Mouse (Mus musculus) ZHBTc4 (cell line): ENCODE data around the gene Trem3.
A peak's percentile ranks its signal among the peaks of the same experiment; 100 is the strongest.

Experiments
- DNase-seq: peaks from one replicate; pipeline ENCODE4 v3.0.0-alpha.2; 2011; ENCODE audit warnings: low read depth, low spot score

The Trem3 gene

GRCm38 (mm10) chr17:48247221-48247928 lies at the start of gene Trem3:
Trem3 (plus strand) TSS chr17:48247777.
- DNase-seq: no peak

DNA sequence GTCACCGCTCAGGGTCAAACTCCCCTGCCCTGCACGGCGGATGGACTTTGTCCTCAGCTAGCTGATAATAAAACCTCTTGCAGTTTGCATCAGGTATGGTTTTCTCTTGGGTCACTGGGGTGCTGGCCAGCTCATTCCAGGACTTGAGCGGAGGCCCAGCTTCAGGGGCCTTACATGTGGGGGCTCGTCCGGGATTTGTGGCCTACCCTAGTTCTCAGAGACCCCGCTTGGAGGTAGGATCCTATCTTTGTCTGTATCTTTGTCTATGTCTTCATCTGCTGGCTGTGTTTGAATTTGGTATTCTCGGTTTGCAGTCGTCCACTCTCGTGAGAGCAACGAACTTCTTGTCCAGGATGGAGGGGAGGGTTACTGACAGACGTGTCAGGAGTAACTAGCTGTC lies 44.5 kb upstream of the Trem3 start:
- DNase-seq: no peak

DNA sequence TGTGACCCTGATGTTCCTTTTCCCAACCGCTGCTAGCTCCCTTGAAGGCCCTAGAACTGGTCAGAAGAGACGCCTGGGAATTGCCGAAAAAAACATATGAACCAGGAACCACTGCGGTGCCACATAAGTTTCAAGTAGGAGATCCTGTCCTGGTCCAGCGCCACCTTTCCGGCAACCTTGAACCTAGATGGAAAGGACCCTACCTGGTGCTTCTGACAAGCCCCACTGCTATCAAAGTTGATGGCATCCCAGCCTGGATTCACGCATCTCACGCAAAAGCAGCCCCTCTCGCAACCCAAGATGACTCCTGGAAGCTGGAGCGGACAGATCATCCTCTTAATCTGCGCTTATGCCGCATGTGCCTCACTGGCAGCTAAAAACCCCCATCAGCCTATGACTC lies 35.0 kb upstream of the Trem3 start:
- no peak for DNase-seq

GRCm38 (mm10) chr17:48213511-48213910 lies 34.1 kb upstream of the Trem3 start:
- no peak for DNase-seq

DNA sequence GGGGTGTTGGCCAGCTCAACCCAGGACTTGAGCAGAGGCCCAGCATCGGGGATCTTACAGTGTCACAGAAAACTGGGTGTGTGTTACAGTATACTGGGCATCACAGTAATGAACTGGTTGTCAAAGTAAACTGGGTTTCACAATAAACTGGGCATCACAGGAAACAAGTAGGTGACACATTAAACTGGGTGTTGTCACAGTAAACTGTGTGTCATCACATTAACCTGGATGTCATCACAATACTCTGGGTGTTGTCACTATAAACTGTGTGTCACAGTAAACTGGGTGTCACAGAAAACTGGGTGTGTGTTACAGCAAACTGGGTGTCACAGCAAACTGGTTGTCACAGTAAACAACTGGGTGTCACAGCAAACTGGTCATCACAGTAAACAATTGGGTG lies 32.1 kb upstream of the Trem3 start:
- no peak for DNase-seq

- DNase-seq: no peak
These were observed 16.9 kb upstream of the Trem3 start for GRCm38 (mm10) chr17:48230680-48231079.

- DNase-seq: no peak
These were observed 15.1 kb upstream of the Trem3 start, which contains the start of gene Trem1 for GRCm38 (mm10) chr17:48232518-48232917. Trem1 (plus strand) TSS chr17:48232768.

DNA sequence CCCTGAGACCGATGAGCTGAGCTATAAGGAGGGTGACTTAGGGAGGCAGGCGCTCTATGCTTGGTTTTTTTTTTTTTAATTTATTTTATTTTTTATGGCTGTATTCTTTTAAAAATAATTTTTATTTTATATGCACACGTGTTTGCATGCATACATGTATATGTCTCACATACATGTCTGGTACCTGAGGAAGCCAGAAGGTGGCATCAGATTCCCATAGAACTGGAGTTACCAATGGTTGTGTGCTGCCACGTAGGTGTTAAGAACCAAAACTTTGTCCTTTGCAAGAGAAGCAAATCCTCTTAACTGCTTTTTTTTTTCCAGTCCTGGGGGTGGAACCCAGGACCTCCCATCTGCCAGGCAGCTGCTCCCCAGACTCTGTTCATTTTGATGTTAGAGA lies 13.8 kb upstream of the Trem3 start:
- DNase-seq: no peak

- DNase-seq: no peak
These were observed 13.0 kb upstream of the Trem3 start for GRCm38 (mm10) chr17:48234550-48234949.

- DNase-seq: peak; percentile 18
These were observed 11.7 kb upstream of the Trem3 start for GRCm38 (mm10) chr17:48235773-48236370.

GRCm38 (mm10) chr17:48237621-48238020 lies 10.0 kb upstream of the Trem3 start:
- DNase-seq: no peak

GRCm38 (mm10) chr17:48249039-48249438 lies 1.5 kb downstream of the Trem3 start:
- DNase-seq: no peak

DNA sequence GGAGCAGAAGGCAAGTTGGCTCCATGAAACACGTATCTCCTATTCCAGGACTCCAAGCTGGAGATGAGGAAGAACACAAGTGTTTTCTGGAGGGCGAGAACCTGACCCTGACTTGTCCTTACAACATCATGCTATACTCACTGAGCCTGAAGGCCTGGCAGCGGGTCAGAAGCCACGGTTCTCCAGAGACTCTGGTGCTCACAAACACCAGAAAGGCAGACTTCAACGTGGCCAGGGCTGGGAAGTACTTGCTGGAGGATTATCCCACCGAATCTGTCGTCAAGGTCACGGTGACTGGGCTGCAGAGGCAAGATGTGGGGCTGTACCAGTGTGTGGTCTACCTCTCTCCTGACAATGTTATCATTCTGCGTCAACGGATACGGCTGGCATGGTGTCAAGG lies 1.9 kb downstream of the Trem3 start:
- DNase-seq: no peak

GRCm38 (mm10) chr17:48250631-48251030 lies 3.1 kb downstream of the Trem3 start:
- no peak for DNase-seq

DNA sequence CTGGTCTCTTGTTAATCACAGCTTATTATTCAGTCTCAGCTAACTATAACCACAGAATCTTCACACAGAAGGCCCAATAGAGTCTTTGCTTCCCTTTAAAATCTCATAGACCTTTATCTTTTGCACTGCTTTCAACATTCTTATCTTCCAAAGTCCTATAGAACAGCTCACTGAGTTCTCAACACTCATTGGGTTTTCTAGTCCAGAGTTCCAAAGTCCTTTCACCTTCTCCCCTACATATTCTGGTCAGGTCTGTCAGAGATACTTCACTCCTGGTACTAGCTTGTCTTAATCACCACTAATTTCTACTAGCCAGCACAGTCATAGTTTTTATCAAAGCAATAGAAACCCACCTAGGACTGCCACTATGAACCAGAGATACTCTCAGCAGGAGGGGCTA lies 9.0 kb downstream of the Trem3 start:
- DNase-seq: no peak

- DNase-seq: no peak
These were observed 14.3 kb downstream of the Trem3 start for GRCm38 (mm10) chr17:48261868-48262267.

DNA sequence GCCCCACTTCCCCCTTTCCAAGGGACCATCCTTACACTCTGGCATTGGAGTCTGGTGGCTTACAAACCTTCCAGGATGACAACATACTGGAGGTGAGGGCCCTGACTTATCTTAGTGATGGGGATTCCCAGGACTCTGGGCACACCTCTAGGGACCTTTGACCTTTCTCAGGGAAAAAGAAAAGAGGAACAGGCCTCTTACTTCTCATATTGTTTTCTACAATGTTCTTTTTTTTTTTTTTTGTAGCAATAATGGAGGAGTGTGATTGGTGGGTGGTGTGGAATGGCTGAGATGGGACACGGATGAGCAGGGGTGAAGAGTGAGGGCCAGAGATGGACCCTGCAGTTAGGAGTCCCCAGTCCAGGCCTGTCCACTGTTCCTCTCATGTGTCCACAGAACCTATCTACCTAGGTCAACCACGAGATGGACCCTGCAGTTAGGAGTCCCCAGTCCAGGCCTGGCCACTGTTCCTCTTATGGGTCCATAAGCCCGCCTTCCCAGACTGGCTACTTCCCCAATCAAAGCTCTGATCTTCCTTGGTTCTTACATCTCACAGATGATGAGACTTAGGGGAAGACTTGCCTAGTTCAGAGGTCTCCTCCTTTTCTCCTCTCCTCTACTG lies 16.3 kb downstream of the Trem3 start, which contains the start of gene Treml4:
Gene Treml4, plus strand, starts transcription at position 555 of the 622 bp plus-strand sequence.
- no peak for DNase-seq

DNA sequence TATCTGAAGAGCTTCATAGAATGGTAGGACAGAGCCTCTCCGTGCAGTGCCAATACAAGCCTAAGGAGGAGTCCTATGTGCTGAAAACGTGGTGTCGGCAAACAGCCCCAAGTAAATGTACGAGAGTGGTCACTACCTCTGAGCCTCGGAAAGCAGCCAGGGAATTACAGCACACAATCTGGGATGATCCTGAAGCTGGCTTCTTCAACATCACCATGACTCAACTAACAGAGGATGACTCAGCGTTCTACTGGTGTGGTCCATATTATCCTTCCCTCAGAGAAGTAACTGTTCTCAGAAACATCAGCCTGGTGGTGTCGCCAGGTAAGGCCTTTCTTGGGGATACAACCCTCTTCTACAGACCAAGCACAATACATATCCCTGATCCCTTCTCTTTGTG lies 17.1 kb downstream of the Trem3 start:
- no peak for DNase-seq

DNA sequence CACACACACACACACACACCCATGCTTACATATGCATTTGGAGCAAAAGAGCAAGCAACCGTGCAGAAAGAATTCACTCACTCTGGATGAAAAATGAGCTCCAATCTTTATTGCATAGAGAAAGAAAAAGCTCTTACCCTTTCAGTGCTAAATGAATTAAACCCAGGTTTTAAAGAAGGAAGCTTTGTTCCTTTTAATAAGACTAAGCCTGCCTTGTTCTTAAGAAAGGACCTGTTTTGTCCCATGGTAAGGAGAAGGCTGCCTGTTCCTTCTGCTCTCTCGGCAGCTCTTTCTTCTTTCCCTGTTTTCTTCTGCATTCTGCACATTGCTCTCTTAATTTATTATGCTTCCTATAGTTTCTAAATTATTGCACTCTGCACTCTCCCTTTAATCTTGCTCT lies 18.6 kb downstream of the Trem3 start:
- no peak for DNase-seq

DNA sequence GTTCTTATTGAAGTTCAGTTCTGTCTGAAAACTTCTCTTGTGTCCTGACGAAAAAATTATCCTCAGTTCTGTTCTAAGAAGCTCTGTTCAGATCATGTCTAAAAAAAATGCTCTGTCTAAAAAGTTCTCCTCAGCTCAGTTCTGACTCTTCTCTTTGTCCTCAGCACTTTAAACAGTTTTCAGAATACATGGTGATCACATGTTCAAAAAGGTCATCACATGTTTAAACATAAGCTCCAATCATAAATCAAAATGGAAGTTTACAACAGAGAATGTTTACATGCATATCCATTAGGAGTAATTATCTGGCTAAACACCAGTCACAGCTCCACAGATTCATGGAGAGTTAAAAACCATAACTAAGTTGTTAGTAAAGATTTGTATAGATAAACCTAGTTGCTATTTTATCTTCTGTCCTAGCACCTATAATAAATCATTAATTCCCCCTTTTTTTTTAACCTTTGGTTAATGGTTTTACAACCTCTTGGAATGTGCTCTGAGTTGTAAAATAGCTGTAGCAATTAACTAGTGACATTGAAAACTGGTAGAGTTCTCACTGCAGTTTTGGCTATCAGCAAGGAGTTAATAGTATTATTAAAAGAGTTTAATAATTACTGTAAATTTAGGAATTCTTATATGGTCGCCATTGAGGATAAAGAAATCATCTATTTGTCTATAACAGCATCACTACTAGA lies 19.2 kb downstream of the Trem3 start:
- no peak for DNase-seq

- DNase-seq: no peak
These were observed 20.0 kb downstream of the Trem3 start for GRCm38 (mm10) chr17:48267591-48267990.

GRCm38 (mm10) chr17:48268276-48268675 lies 20.7 kb downstream of the Trem3 start:
- DNase-seq: no peak
